Mouse (Mus musculus) cortical plate, adult 2 months (tissue): ENCODE measurements around the gene Limch1.

Source experiments
- CTCF ChIP-seq: fragments of 200-500 bp; IDR thresholded peaks from 2 replicates; pipeline ENCODE4 v1.5.1; 2011; ENCODE audit warnings: mild to moderate bottlenecking, control low read depth, low read length; ENCODE audit not compliant: insufficient read depth; ENCODE audit errors: extremely low read depth
- POLR2A ChIP-seq: fragments of 200-500 bp; IDR thresholded peaks from 2 replicates; pipeline ENCODE4 v1.6.1; 2011; ENCODE audit warnings: mild to moderate bottlenecking, low read length, control low read depth; ENCODE audit not compliant: insufficient read depth; ENCODE audit errors: extremely low read depth

DNA sequence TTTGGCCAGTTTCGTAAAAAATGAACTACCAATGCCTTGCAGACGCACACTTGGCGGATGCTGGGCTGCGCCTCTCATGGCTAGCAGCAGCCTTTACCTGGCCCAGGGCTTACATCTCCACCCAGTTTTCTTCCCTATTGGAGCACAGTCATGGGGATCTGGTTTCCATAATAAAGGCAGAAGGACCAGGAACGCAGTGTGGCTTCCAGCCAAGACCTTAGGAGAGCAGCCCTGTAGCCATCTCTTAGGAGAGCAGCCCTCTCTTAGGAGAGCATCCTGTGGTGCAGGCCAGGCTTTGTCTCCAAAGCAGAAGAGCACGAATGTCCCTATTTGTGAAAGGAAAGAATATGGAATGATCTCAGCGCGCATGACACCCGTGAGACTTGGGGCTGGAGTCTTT is 163.3 kb downstream of the Limch1 start:
- TF ChIP-seq POLR2A (no peak), CTCF (no peak)
